Mouse (Mus musculus) erythroblast, embryonic 14.5 days (primary cell): ENCODE data around the gene Qrich2.

Experiments
- GATA1 ChIP-seq: IDR thresholded peaks from 2 replicates; pipeline ENCODE4 v1.6.1; 2012; ENCODE audit warnings: low read length, inconsistent platforms, mixed read lengths
- TAL1 ChIP-seq: IDR thresholded peaks from 3 replicates; pipeline ENCODE4 v1.6.1; 2012; ENCODE audit warnings: low read length, inconsistent platforms, mixed read lengths

DNA sequence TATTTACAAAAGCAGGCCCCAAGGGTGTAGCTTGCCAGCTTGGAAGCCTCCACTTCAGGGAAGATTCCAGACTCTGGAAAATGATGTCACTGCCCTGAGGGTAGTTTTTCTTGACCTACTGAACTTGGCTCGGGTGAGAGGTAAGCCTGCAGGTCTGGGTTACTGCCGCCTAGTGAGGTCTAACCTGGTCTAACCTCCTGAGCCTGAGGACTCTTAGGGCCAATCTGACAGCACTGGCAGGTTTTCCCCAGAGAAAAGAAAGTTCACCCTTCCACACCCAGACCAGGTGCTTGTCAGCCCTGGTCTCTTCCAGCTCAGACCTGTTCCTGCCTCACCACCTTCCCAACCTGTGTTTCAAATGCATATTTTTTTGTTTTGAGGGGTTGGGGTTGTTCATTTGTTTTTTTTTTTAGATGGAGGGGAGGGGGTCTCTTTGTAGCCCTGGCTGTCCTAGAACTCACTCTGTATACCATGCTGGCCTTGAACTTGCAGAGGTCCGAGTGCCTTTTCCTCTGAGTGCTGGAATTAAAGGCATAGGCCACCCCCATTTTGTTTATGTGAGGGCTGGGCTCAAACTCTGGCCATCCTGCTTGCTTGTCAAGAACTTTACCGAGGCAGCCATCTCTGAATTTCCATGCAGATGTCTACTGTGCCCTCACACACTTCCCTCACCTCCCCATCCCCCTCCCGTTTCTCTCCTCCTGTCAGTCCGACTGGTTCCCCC lies 39.0 kb downstream of the Qrich2 start:
- TF ChIP-seq TAL1 (no peak), GATA1 (no peak)
